Mouse (Mus musculus) E14TG2a.4 (cell line): ENCODE data around the gene Sco1.

Experiments used
- H3K27me3 ChIP-seq: 2 replicates; pipeline ENCODE4 v1.6.1; 2014; ENCODE audit warnings: low read length, control low read depth; ENCODE audit not compliant: insufficient read depth
- H3K36me3 ChIP-seq: 2 replicates; pipeline ENCODE4 v1.6.1; 2014; ENCODE audit warnings: low read length, control low read depth; ENCODE audit not compliant: insufficient read depth
- H3K4me1 ChIP-seq: replicated peaks from 2 replicates; pipeline ENCODE4 v1.6.1; 2014; ENCODE audit warnings: low read depth, low read length, control low read depth
- H3K4me3 ChIP-seq: replicated peaks from 2 replicates; pipeline ENCODE4 v1.5.1; 2014; ENCODE audit warnings: mild to moderate bottlenecking, low read length
- H3K9me3 ChIP-seq: 2 replicates; pipeline ENCODE4 v1.6.1; 2014; ENCODE audit warnings: low read length, control low read depth
- CTCF ChIP-seq: conservative IDR thresholded peaks from 2 replicates; pipeline ENCODE4 v1.5.1; 2014; ENCODE audit warnings: low read length
- NANOG ChIP-seq: IDR thresholded peaks from 2 replicates; pipeline ENCODE4 v1.6.1; 2014; ENCODE audit warnings: borderline replicate concordance, low read length, mixed read lengths
- POU5F1 ChIP-seq: IDR thresholded peaks from 2 replicates; pipeline ENCODE4 v1.6.1; 2014; ENCODE audit warnings: low read length, borderline replicate concordance

The Sco1 gene

DNA sequence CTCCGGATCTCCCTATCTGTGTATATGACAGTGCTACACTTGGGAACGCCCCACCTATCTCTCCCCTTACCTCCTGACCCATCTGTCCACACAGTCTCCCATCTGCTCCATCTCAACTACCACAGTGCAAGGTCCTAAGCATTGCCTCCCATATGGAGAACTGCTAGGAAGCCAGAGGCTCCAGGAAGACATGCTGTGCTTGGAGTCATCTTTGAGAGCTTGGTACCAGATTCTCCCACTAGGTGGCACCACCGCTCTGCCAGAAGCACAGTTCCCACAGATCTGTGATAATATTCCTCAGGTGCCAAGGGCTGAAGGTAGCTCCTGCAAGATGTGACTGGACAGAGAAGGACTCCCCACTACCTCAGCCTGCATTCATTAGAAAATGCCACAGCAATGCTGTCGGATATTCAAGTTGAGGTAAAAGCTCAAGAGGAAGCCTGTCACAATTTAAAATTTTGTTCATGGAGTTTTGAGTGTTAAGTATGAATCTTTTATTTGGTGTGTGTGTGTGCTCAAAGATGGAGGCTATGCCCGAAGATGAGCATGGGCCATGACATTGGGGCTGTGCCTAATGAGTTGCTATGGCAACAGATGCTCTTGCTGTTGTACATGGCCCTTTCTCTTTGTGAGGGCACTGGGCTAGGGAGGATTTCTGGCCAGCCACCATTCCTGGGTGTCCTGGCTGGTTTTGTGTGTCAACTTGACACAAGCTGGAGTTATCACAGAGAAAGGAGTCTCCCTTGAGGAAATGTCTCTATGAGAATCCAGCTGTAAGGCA is 57.9 kb downstream of the Sco1 start:
- Histone ChIP-seq H3K36me3 (no peaks in the 10 kb centered on the region), H3K4me3 (no peak overlapping the region), H3K27me3 (peaks cover 30% of the 10 kb centered on the region), H3K9me3 (no peaks in the 10 kb centered on the region), H3K4me1 (peaks cover 6% of the 10 kb centered on the region; the same call in 1 of the 2 replicates)
- peak; percentile 76 for TF ChIP-seq CTCF
- no peak for TF ChIP-seq POU5F1
- no peak for TF ChIP-seq NANOG

DNA sequence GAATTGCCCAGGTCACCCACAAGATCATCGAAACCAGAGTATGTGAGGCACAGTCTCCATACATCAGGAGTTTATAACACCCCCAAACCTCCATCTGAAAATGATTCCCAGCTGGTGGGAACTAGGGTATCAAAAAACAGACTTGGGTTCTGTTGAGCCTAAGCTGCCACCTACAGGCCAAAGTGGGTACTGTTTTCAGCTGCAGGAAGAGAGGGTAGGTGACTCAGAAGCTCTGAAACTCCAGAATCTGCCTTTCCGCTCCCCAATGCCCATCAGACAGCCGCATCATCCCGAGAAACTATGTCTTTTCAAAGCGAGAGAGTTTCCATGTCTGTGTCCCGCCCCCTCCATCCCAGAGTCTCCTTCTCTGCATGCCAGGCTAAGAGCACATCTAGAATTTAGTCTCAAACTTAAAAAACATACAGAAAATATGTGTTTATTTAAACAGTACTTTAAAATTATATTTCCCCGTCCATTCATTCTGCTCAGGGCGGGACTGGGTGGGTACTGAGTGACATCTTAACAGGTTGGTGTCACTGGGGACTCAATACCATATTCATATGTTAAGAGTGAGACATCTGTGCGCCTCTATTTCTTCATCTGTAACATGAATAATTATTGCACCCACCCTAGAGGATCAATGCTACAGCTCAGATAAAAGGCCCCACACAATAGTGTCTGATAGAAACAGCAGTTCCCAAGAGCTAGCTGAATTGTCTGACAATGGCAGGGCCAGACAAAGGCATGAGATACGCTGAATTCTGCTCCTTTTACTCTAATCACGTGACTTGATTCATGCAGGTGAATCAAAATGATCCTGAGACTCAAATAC is 59.8 kb downstream of the Sco1 start:
- no peaks in the 10 kb centered on the region for H3K36me3 ChIP-seq
- no peaks in the 10 kb centered on the region for H3K9me3 ChIP-seq
- H3K27me3 ChIP-seq, result peaks cover 15% of the 10 kb centered on the region; the same call in 1 of the 2 replicates
- no peak for TF ChIP-seq POU5F1
- TF ChIP-seq CTCF, result peak; percentile 82
- TF ChIP-seq NANOG, result no peak
- peaks cover 6% of the 10 kb centered on the region; the same call in 1 of the 2 replicates for H3K4me1 ChIP-seq
- H3K4me3 ChIP-seq, result no peak overlapping the region

DNA sequence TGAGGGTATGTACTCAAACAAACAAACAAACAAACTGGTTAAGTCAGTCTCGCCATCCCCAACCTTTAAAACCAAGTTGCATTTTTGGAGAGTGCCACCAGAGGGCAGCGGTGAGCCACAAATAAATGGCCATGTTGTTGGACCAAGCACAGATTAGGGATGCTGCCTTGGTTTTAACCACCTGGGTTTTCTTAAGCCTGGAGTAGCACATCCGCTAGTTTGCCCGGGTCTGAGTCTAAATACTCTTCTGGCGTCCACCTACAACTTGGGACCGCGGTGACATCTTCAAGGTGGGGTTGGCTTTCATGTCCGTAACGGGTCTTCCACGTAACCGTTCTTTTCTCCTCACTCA is 60.4 kb downstream of the Sco1 start:
- H3K27me3 ChIP-seq, result peaks cover 15% of the 10 kb centered on the region; the same call in 1 of the 2 replicates
- no peak overlapping the region for H3K4me3 ChIP-seq
- TF ChIP-seq CTCF (peak; percentile 79), NANOG (no peak)
- no peaks in the 10 kb centered on the region for H3K9me3 ChIP-seq
- peaks cover 6% of the 10 kb centered on the region; the same call in 1 of the 2 replicates for H3K4me1 ChIP-seq
- no peaks in the 10 kb centered on the region for H3K36me3 ChIP-seq

DNA sequence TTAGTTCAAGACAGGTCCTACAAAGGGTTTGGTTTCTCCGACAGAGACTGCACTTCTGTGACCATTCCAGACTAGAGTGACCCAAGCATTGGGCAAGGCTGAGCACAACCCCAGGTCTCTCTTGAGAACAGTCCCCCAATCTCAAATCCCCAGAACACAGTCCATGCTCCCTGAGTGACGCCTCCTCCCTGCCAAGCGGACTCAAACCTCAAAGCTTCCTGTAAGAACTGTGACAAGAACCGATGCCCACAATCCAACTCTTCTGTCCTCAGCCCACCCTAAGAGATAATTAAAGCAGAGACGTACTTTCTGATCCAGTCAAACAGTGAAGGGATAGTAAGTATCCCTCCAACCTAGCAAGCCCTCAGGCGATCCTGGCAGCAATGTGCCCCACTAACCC is 60.9 kb downstream of the Sco1 start:
- Histone ChIP-seq H3K36me3 (no peaks in the 10 kb centered on the region), H3K9me3 (no peaks in the 10 kb centered on the region), H3K4me3 (no peak overlapping the region), H3K4me1 (peaks cover 6% of the 10 kb centered on the region; the same call in 1 of the 2 replicates), H3K27me3 (peaks cover 15% of the 10 kb centered on the region; the same call in 1 of the 2 replicates)
- TF ChIP-seq NANOG (no peak), CTCF (no peak), POU5F1 (no peak)

DNA sequence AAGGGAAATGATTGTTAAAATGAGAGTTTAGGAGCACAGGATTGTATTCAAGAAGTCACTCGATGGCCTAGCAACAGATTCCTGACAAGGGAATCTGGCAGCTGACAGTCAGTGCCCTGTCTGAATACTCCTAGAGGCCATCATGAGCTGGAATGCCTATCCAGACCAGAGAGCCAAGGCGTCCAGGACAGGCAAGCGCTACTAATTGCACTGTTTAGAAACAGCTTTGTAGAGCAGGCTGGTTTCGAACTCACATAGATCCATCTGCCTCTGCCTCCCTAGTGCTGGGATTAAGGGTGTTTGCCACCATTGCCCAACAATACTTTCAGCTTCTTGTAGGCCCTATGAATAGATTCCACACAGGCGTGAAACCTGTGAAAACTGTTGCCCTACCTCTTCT is 61.8 kb downstream of the Sco1 start:
- TF ChIP-seq NANOG (no peak), CTCF (no peak), POU5F1 (no peak)

DNA sequence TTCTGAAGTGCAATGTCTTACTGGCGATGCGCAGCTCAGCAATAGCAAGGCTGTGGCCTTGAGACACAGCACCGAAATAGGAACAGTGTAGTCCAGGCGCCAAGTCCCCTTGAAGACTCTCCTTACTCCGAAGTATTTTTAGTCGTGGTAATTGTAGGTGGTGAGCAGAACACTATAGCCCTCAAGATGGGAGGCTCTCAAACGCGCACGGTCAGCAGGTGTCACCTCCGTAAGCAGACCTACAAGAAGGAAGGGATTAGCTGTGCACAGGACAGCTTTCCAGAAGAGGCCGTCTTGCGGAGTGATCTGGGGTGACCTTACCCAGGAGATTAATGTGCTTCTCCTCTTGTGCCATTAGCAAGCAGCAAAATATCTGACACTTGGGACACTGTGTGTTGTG is 62.4 kb downstream of the Sco1 start:
- no peaks in the 10 kb centered on the region for H3K36me3 ChIP-seq
- H3K4me1 ChIP-seq, result peaks cover 6% of the 10 kb centered on the region; the same call in 1 of the 2 replicates
- H3K9me3 ChIP-seq, result no peaks in the 10 kb centered on the region
- TF ChIP-seq CTCF (no peak), NANOG (no peak), POU5F1 (no peak)
- H3K4me3 ChIP-seq, result no peak overlapping the region
- peaks cover 9% of the 10 kb centered on the region; the same call in 1 of the 2 replicates for H3K27me3 ChIP-seq

More for the DNA sequence above, 61.8 kb downstream of the Sco1 start:
- Histone ChIP-seq H3K4me1 (peaks cover 6% of the 10 kb centered on the region; the same call in 1 of the 2 replicates), H3K4me3 (no peak overlapping the region), H3K36me3 (no peaks in the 10 kb centered on the region), H3K9me3 (no peaks in the 10 kb centered on the region), H3K27me3 (peaks cover 10% of the 10 kb centered on the region; the same call in 1 of the 2 replicates)
